In the genomic region with DNA sequence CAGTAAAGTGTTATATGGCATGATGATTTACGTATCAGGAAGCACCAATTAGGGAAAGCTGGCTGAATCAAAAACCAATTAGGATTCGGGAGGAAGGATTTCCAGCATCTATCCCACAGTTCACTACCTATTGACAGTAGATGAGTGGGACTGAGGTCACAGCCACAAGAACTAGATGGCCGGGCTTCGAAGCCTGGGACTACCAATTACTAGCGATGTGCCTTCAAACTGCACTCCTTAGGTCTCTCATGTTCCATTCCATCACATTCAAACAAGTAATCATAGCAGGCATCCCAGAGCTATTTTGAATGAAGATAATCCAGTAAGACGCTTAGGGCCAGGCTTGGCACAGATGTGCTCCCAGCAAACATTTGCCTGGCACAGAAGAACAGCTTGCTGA, we compare ENCODE assay signal across 9 mouse cellular contexts. TPM values are rescaled to one million over a fixed set of nuclear protein-coding genes. Genes with fewer than 3 reads are reported as not detected.
DNase-seq lines count a peak whose midpoint lies in the region; ATAC-seq and TF ChIP-seq lines count a peak whose summit lies in the region.
"Had no signal": no experiment of that assay in that cellular context is flagged by ENCODE, and none has a peak within 500 bp of the region (broad histone marks: within the 10 kb centered on the region; RNA-seq: fewer than 3 reads in every experiment).

No protein-coding gene starts in this region.

- ATAC-seq in kidney, postnatal 0 days (replicated peaks; ENCODE audit: low FRiP score, low read depth), result no peak
- ATAC-seq in intestine, embryonic 15.5 days, result no peak
- no peak for ATAC-seq in neural tube, embryonic 14.5 days (ENCODE audit: low read depth)

- DNase-seq in kidney, postnatal 0 days (ENCODE audit: low spot score), result no peak
- no peak for DNase-seq in kidney, adult 11 months
- DNase-seq in urinary bladder, postnatal 36 days (ENCODE audit: low spot score in 2 of 2), result no peak
- no peak for DNase-seq in thymus, adult 18-20 months
- no peak for DNase-seq in left cerebral cortex, postnatal 36 days (ENCODE audit: low spot score in 2 of 2)
- DNase-seq: kidney, adult 18-20 months had no signal

- no peak overlapping the region for H3K4me3 ChIP-seq in kidney, postnatal 0 days (replicated peaks; ENCODE audit: low read depth, low read length)
- H3K4me3 ChIP-seq in embryonic fibroblast, embryonic 13.5 days (ENCODE audit: insufficient read depth, low read length), result peak overlapping the region; percentile 31
- 0 out of 2 replicates have a peak overlapping the region, but pooled peaks have one; percentile 1 for H3K4me3 ChIP-seq in intestine, embryonic 15.5 days (replicated peaks)
- no peak overlapping the region; the same call in 1 of the 2 replicates for H3K4me3 ChIP-seq in neural tube, embryonic 14.5 days (ENCODE audit: low read depth, low read length)

- no peak overlapping the region for H3K27ac ChIP-seq in kidney, postnatal 0 days
- H3K27ac ChIP-seq in embryonic fibroblast, embryonic 13.5 days (ENCODE audit: insufficient read depth, low read length), result no peak overlapping the region
- no peak overlapping the region for H3K27ac ChIP-seq in intestine, embryonic 15.5 days
- no peak overlapping the region for H3K27ac ChIP-seq in neural tube, embryonic 14.5 days (ENCODE audit: low read depth, low read length)

- no peak for TF ChIP-seq POLR2A in embryonic fibroblast, embryonic 13.5 days (IDR thresholded peaks at IDR 0.05; ENCODE audit: low read depth, low read length)

- H3K36me3 ChIP-seq in kidney, postnatal 0 days (ENCODE audit: insufficient read depth, low read length), result no peaks in the 10 kb centered on the region
- no peaks in the 10 kb centered on the region for H3K36me3 ChIP-seq in intestine, embryonic 15.5 days
- H3K36me3 ChIP-seq in neural tube, embryonic 14.5 days (ENCODE audit: control insufficient read depth, insufficient read depth, low read length), result no peaks in the 10 kb centered on the region

- H3K9ac ChIP-seq in kidney, postnatal 0 days (ENCODE audit: low read depth, low read length), result no peak overlapping the region
- H3K9ac ChIP-seq in intestine, embryonic 15.5 days, result no peak overlapping the region
- 0 out of 2 replicates have a peak overlapping the region, but pooled peaks have one; percentile 17 for H3K9ac ChIP-seq in neural tube, embryonic 14.5 days (replicated peaks; ENCODE audit: low read depth, low read length)

- H3K9me3 ChIP-seq in kidney, postnatal 0 days (replicated peaks; ENCODE audit: low read length), result no peaks in the 10 kb centered on the region
- H3K9me3 ChIP-seq in intestine, embryonic 15.5 days, result no peaks in the 10 kb centered on the region
- H3K9me3 ChIP-seq in neural tube, embryonic 14.5 days (ENCODE audit: control insufficient read depth, low read length), result no peaks in the 10 kb centered on the region

- intact Hi-C loops in left cerebral cortex, postnatal 36 days (cut with DNase I), result no loop called here

- WGBS in kidney, postnatal 0 days, result 59% methylated on average over 6 of the region's 6 CpGs
- WGBS in intestine, embryonic 15.5 days, result 76% methylated on average over 6 of the region's 6 CpGs
- WGBS in neural tube, embryonic 14.5 days, result 46% methylated on average over 6 of the region's 6 CpGs

- no peak for TF ChIP-seq CTCF in kidney, postnatal 0 days (IDR thresholded peaks at IDR 0.05; ENCODE audit: low read depth)
- no peak for TF ChIP-seq CTCF in embryonic fibroblast, embryonic 13.5 days (IDR thresholded peaks at IDR 0.05; ENCODE audit: borderline replicate concordance, insufficient read depth, low read length)

- H3K4me2 ChIP-seq in kidney, postnatal 0 days (ENCODE audit: low read length), result peak overlapping the region; percentile 11; the same call in 1 of the 2 replicates
- H3K4me2 ChIP-seq in intestine, embryonic 15.5 days (replicated peaks), result 0 out of 2 replicates have a peak overlapping the region, but pooled peaks have one; percentile 14
- peak overlapping the region; percentile 33; the same call in 1 of the 2 replicates for H3K4me2 ChIP-seq in neural tube, embryonic 14.5 days (ENCODE audit: low read depth, low read length)

- H3K4me1 ChIP-seq in kidney, postnatal 0 days (replicated peaks; ENCODE audit: insufficient read depth, low read length), result no peaks in the 10 kb centered on the region; the same call in 1 of the 2 replicates
- H3K4me1 ChIP-seq in embryonic fibroblast, embryonic 13.5 days (ENCODE audit: control insufficient read depth, insufficient read depth, low read length), result 0 out of 2 replicates have a peak, but pooled peaks cover 4% of the 10 kb centered on the region
- H3K4me1 ChIP-seq in intestine, embryonic 15.5 days (replicated peaks), result peaks cover 6% of the 10 kb centered on the region; the same call in 1 of the 2 replicates
- no peaks in the 10 kb centered on the region for H3K4me1 ChIP-seq in neural tube, embryonic 14.5 days (ENCODE audit: control insufficient read depth, insufficient read depth, low read length)

- no peaks in the 10 kb centered on the region for H3K27me3 ChIP-seq in kidney, postnatal 0 days (ENCODE audit: insufficient read depth, low read length)
- no peaks in the 10 kb centered on the region for H3K27me3 ChIP-seq in intestine, embryonic 15.5 days (replicated peaks)
- no peaks in the 10 kb centered on the region for H3K27me3 ChIP-seq in neural tube, embryonic 14.5 days (ENCODE audit: control insufficient read depth, insufficient read depth, low read length)

RNA-seq across cellular contexts. Expression of a gene that starts 2.3 kb away (rescaled TPM):
- 8.4 and 8.9 TPM in 2 replicates for polyA plus RNA-seq in kidney, postnatal 0 days (2015; fragmentation: Nextera tagmentation; extraction: Ambion mirVana)
- polyA plus RNA-seq in embryonic fibroblast, embryonic 13.5 days (2011; ENCODE audit: insufficient read length, low read depth, missing spikeins), result 11.9 and 18.8 TPM in 2 replicates
- 7.9 and 8.3 TPM in 2 replicates for polyA plus RNA-seq in intestine, embryonic 15.5 days (2015; fragmentation: Nextera tagmentation; extraction: Ambion mirVana)
- polyA plus RNA-seq in neural tube, embryonic 14.5 days (2014; fragmentation: Nextera tagmentation; extraction: Ambion mirVana), result 7.1 and 8.2 TPM in 2 replicates
- total RNA-seq in left cerebral cortex, postnatal 36 days (2021), result 1 to 10 TPM; 8.7 to 9.2 TPM

Comparison
In these comparisons a context has a peak if more than half of its experiments do, and no peak if none do; other contexts are left out.
1. H3K4me3 ChIP-seq: peak in embryonic fibroblast, embryonic 13.5 days (single experiment) and intestine, embryonic 15.5 days (single experiment); none in kidney, postnatal 0 days (single experiment) and neural tube, embryonic 14.5 days (single experiment).
2. Peak in every context shown above with its lines, with median percentiles within 50 percentile points of each other: H3K4me2 ChIP-seq.